Mouse (Mus musculus): ENCODE results near the gene Stambpl1. TPM values are rescaled to one million over a fixed set of nuclear protein-coding genes. Genes with fewer than 3 reads are reported as not detected.
A peak's percentile ranks its signal among the peaks of the same experiment; 100 is the strongest.
"Not testable (repeated sequence)": the region's sequence is repeated elsewhere in the genome, so short reads cannot be mapped to it uniquely, and the experiment has no call there.

The Stambpl1 gene
- total RNA-seq, 1 experiment = 5.1 TPM

DNA sequence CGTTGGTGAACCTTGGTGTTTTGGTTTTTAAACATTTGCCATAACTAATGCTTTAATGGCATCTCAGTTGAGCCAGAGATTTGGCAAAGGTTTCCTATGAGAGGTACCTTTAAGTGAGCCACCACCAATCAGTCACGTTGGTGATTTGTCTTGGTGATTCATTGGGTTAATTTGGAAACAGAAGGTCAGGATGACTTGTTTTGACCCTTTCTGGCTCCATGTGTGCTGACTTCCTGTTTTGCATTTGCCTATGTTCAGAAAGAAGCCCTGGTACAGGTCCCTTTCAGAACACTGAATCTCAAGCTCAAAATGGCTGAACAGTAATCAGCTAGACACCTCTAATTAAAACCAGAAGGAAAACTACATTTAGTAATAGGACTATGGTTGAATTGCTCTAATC, 7.5 kb downstream of the Stambpl1 start:
- Histone ChIP-seq H3K9ac (ENCODE audit: insufficient read depth, low read depth, low read length, poor library complexity, severe bottlenecking) (no peak overlapping the region), H3K4me3 (ENCODE audit: insufficient read depth in 1 of 2, low read depth in 1 of 2, low read length in 2 of 2, poor library complexity in 1 of 2, severe bottlenecking in 1 of 2) (no peak overlapping the region), H3K9me3 (ENCODE audit: control insufficient read depth, insufficient read depth, low read depth, low read length) (no peaks in the 10 kb centered on the region), H3K27ac (ENCODE audit: insufficient read depth, low read depth, low read length, poor library complexity, severe bottlenecking) (no peak overlapping the region), H3K4me1 (ENCODE audit: control insufficient read depth in 2 of 2, insufficient read depth in 2 of 2, low read length in 2 of 2, poor library complexity in 1 of 2) (peaks cover 4% of the 10 kb centered on the region in 2 experiments; a peak in 3 of 4 replicates), H3K36me3 (ENCODE audit: control insufficient read depth, insufficient read depth, low read length, poor library complexity, severe bottlenecking) (no peaks in the 10 kb centered on the region)
- in situ Hi-C loops (cut with MboI; ENCODE audit: low sequenced_read_pairs in 2 of 2, unreplicated experiment in 2 of 2) = no loop called here
- TF ChIP-seq CHD2 (IDR thresholded peaks at IDR 0.05; ENCODE audit: low read depth, low read length) = no peak
- TF ChIP-seq ZC3H11A (IDR thresholded peaks at IDR 0.05; ENCODE audit: borderline replicate concordance, low read depth, low read length) = no peak
- TF ChIP-seq MAFK (IDR thresholded peaks at IDR 0.05; ENCODE audit: insufficient read depth, low read depth, low read length) = no peak
- TF ChIP-seq ZNF384 (IDR thresholded peaks at IDR 0.05; ENCODE audit: low read depth, low read length) = no peak
- no peak for TF ChIP-seq HCFC1 (IDR thresholded peaks at IDR 0.05; ENCODE audit: borderline replicate concordance, insufficient read depth, low read length)
- DNase-seq (ENCODE audit: low read depth, low spot score) = no peak

- Histone ChIP-seq H3K4me3 (ENCODE audit: insufficient read depth in 1 of 2, low read depth in 1 of 2, low read length in 2 of 2, poor library complexity in 1 of 2, severe bottlenecking in 1 of 2) (no peak overlapping the region), H3K9me3 (ENCODE audit: control insufficient read depth, insufficient read depth, low read depth, low read length) (no peaks in the 10 kb centered on the region), H3K9ac (ENCODE audit: insufficient read depth, low read depth, low read length, poor library complexity, severe bottlenecking) (no peak overlapping the region), H3K36me3 (ENCODE audit: control insufficient read depth, insufficient read depth, low read length, poor library complexity, severe bottlenecking) (no peaks in the 10 kb centered on the region), H3K4me1 (ENCODE audit: control insufficient read depth in 2 of 2, insufficient read depth in 2 of 2, low read length in 2 of 2, poor library complexity in 1 of 2) (peaks cover 0 to 2% of the 10 kb centered on the region in 2 experiments; a peak in 1 of 4 replicates), H3K27ac (ENCODE audit: insufficient read depth, low read depth, low read length, poor library complexity, severe bottlenecking) (no peak overlapping the region)
- in situ Hi-C loops (cut with MboI; ENCODE audit: low sequenced_read_pairs in 2 of 2, unreplicated experiment in 2 of 2) = no loop called here
- no peak for TF ChIP-seq MAFK (IDR thresholded peaks at IDR 0.05; ENCODE audit: insufficient read depth, low read depth, low read length)
- TF ChIP-seq ZC3H11A (IDR thresholded peaks at IDR 0.05; ENCODE audit: borderline replicate concordance, low read depth, low read length) = no peak
- TF ChIP-seq HCFC1 (IDR thresholded peaks at IDR 0.05; ENCODE audit: borderline replicate concordance, insufficient read depth, low read length) = no peak
- TF ChIP-seq ZNF384 (IDR thresholded peaks at IDR 0.05; ENCODE audit: low read depth, low read length) = no peak
- TF ChIP-seq CHD2 (IDR thresholded peaks at IDR 0.05; ENCODE audit: low read depth, low read length) = no peak
- DNase-seq (ENCODE audit: low read depth, low spot score) = no peak
Measured at GRCm38 (mm10) chr19:34202668-34203067, 10.6 kb downstream of the Stambpl1 start.

DNA sequence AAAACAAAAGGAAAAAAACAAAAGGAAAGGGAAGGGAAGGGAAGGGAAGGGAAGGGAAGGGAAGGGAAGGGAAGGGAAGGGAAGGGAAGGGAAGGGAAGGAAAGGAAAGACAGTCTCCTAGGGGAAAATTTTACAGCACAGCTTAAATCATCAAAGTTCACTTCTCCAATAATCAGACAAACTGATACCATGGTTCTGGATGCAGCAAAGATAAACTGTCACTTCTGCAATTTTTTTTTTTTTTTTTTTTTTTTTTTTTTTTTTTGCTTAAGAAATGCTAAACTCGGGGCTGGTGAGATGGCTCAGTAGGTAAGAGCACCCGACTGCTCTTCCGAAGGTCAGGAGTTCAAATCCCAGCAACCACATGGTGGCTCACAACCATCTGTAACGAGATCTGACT, 14.1 kb downstream of the Stambpl1 start:
- H3K36me3 ChIP-seq (ENCODE audit: control insufficient read depth, insufficient read depth, low read length, poor library complexity, severe bottlenecking); H3K4me3 ChIP-seq (ENCODE audit: insufficient read depth in 1 of 2, low read depth in 1 of 2, low read length in 2 of 2, poor library complexity in 1 of 2, severe bottlenecking in 1 of 2); H3K9me3 ChIP-seq (ENCODE audit: control insufficient read depth, insufficient read depth, low read depth, low read length); H3K27ac ChIP-seq (ENCODE audit: insufficient read depth, low read depth, low read length, poor library complexity, severe bottlenecking); H3K9ac ChIP-seq (ENCODE audit: insufficient read depth, low read depth, low read length, poor library complexity, severe bottlenecking); in situ Hi-C loops (cut with MboI; ENCODE audit: low sequenced_read_pairs in 2 of 2, unreplicated experiment in 2 of 2); H3K4me1 ChIP-seq (ENCODE audit: control insufficient read depth in 2 of 2, insufficient read depth in 2 of 2, low read length in 2 of 2, poor library complexity in 1 of 2); DNase-seq (ENCODE audit: low read depth, low spot score): not testable (repeated sequence)
- peak; percentile 59; the same call in 1 of the 2 replicates for TF ChIP-seq ZNF384 (IDR thresholded peaks at IDR 0.05; ENCODE audit: low read depth, low read length)

DNA sequence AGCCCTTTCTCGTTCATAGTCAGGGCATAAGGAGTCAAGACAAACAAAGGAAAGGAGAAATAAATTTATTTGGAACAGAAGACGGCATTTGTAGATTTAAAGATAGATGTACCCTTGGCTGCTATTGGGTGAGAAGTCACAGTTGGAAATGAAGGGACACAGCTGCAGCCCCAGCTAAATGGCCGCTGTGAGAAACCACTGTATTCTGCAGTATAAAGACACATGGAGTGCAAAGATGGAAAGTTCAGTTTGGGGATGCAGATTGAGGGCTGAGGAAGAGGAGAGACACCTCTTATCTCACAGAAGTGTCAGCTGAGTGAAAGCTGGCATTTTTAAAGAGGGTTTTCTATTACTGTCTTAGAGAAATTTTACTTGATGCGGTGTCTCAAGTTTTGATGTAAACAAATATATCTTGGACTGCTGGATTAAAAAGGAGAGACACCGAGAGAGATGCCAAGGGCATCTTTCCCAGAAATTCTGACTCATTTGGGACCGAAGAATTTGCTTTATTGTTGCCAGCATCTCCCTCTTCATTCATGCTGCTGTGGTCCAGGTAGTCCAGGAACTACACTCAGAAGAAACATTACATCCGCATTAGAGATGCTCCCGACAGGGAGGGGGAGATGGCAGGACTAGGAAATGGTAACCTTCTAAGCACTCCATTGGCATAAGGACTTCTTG, 14.9 kb downstream of the Stambpl1 start:
- H3K4me1 ChIP-seq (ENCODE audit: control insufficient read depth in 2 of 2, insufficient read depth in 2 of 2, low read length in 2 of 2, poor library complexity in 1 of 2) = peaks cover 2 to 4% of the 10 kb centered on the region in 2 experiments; a peak in 2 of 4 replicates
- in situ Hi-C loops (cut with MboI; ENCODE audit: low sequenced_read_pairs in 2 of 2, unreplicated experiment in 2 of 2) = no loop called here
- TF ChIP-seq HCFC1 (IDR thresholded peaks at IDR 0.05; ENCODE audit: borderline replicate concordance, insufficient read depth, low read length) = no peak
- no peak for TF ChIP-seq MAFK (IDR thresholded peaks at IDR 0.05; ENCODE audit: insufficient read depth, low read depth, low read length)
- TF ChIP-seq ZC3H11A (IDR thresholded peaks at IDR 0.05; ENCODE audit: borderline replicate concordance, low read depth, low read length) = no peak
- TF ChIP-seq CHD2 (IDR thresholded peaks at IDR 0.05; ENCODE audit: low read depth, low read length) = no peak
- TF ChIP-seq ZNF384 (IDR thresholded peaks at IDR 0.05; ENCODE audit: low read depth, low read length) = no peak

GRCm38 (mm10) chr19:34209031-34209430, 17.0 kb downstream of the Stambpl1 start:
- no peaks in the 10 kb centered on the region for H3K9me3 ChIP-seq (ENCODE audit: control insufficient read depth, insufficient read depth, low read depth, low read length)
- no peak for DNase-seq (ENCODE audit: low read depth, low spot score)
- no peak overlapping the region for H3K27ac ChIP-seq (ENCODE audit: insufficient read depth, low read depth, low read length, poor library complexity, severe bottlenecking)
- H3K4me1 ChIP-seq (ENCODE audit: control insufficient read depth in 2 of 2, insufficient read depth in 2 of 2, low read length in 2 of 2, poor library complexity in 1 of 2) = peaks cover 2% of the 10 kb centered on the region in 2 experiments; a peak in 2 of 4 replicates
- TF ChIP-seq HCFC1 (IDR thresholded peaks at IDR 0.05; ENCODE audit: borderline replicate concordance, insufficient read depth, low read length) = no peak
- no peak for TF ChIP-seq ZC3H11A (IDR thresholded peaks at IDR 0.05; ENCODE audit: borderline replicate concordance, low read depth, low read length)
- TF ChIP-seq ZNF384 (IDR thresholded peaks at IDR 0.05; ENCODE audit: low read depth, low read length) = no peak
- TF ChIP-seq MAFK (IDR thresholded peaks at IDR 0.05; ENCODE audit: insufficient read depth, low read depth, low read length) = no peak
- TF ChIP-seq CHD2 (IDR thresholded peaks at IDR 0.05; ENCODE audit: low read depth, low read length) = no peak
- H3K4me3 ChIP-seq (ENCODE audit: insufficient read depth in 1 of 2, low read depth in 1 of 2, low read length in 2 of 2, poor library complexity in 1 of 2, severe bottlenecking in 1 of 2) = no peak overlapping the region
- H3K9ac ChIP-seq (ENCODE audit: insufficient read depth, low read depth, low read length, poor library complexity, severe bottlenecking) = no peak overlapping the region
- in situ Hi-C loops (cut with MboI; ENCODE audit: low sequenced_read_pairs in 2 of 2, unreplicated experiment in 2 of 2) = no loop called here
- no peaks in the 10 kb centered on the region for H3K36me3 ChIP-seq (ENCODE audit: control insufficient read depth, insufficient read depth, low read length, poor library complexity, severe bottlenecking)

More for the DNA sequence above, 14.9 kb downstream of the Stambpl1 start:
- Histone ChIP-seq H3K36me3 (ENCODE audit: control insufficient read depth, insufficient read depth, low read length, poor library complexity, severe bottlenecking) (no peaks in the 10 kb centered on the region), H3K9me3 (ENCODE audit: control insufficient read depth, insufficient read depth, low read depth, low read length) (no peaks in the 10 kb centered on the region), H3K9ac (ENCODE audit: insufficient read depth, low read depth, low read length, poor library complexity, severe bottlenecking) (no peak overlapping the region), H3K4me3 (ENCODE audit: insufficient read depth in 1 of 2, low read depth in 1 of 2, low read length in 2 of 2, poor library complexity in 1 of 2, severe bottlenecking in 1 of 2) (no peak overlapping the region), H3K27ac (ENCODE audit: insufficient read depth, low read depth, low read length, poor library complexity, severe bottlenecking) (no peak overlapping the region)
- DNase-seq (ENCODE audit: low read depth, low spot score) = no peak

All from ES-E14 (cell line).